ENCODE assay signal across 23 mouse cellular contexts in the genomic region with DNA sequence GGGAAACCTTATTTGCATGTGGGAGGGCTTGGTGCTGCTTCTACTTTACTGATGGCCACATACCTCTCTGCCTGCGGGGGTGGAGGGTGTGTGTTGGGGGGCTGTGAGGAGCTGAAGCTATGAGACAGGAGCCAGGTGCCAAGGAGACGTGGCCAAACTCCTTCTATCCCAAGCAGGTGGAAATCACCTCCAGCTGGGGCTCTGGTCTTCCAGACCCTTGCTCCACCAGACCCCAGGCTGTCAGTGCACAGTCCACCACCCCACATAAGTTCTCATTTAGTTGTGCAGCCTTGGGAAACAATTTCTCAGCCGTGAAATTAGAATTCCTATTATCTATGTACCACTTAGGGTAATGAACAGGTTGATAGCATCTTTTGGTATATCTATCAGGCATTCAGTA.
DNase-seq lines count a peak whose midpoint lies in the region; ATAC-seq lines count a peak whose summit lies in the region.
"Had no signal": no experiment of that assay in that cellular context is flagged by ENCODE, and none has a peak within 500 bp of the region (broad histone marks: within the 10 kb centered on the region; RNA-seq: fewer than 3 reads in every experiment).

No protein-coding gene starts in this region.

- H3K4me2 ChIP-seq in kidney, embryonic 14.5 days (replicated peaks; ENCODE audit: low read depth, low read length), result no peak overlapping the region
- H3K4me2 ChIP-seq in kidney, embryonic 16.5 days (replicated peaks; ENCODE audit: low read depth, low read length), result no peak overlapping the region
- no peak overlapping the region for H3K4me2 ChIP-seq in limb, embryonic 11.5 days (ENCODE audit: low read depth, severe bottlenecking)
- H3K4me2 ChIP-seq: embryonic facial prominence, embryonic 12.5 days; forebrain, embryonic 13.5 days had no signal

- WGBS in kidney, embryonic 14.5 days, result 68% methylated on average over 3 of the region's 3 CpGs
- WGBS in kidney, embryonic 16.5 days, result 67% methylated on average over 3 of the region's 3 CpGs
- 72% methylated on average over 3 of the region's 3 CpGs for WGBS in limb, embryonic 11.5 days
- WGBS in limb, embryonic 10.5 days, result 72% methylated on average over 3 of the region's 3 CpGs

- no peak overlapping the region for H3K9ac ChIP-seq in kidney, embryonic 14.5 days (ENCODE audit: low read depth, low read length)
- H3K9ac ChIP-seq in kidney, embryonic 16.5 days (replicated peaks; ENCODE audit: low read length), result no peak overlapping the region
- no peak overlapping the region for H3K9ac ChIP-seq in limb, embryonic 11.5 days (ENCODE audit: low read length)
- H3K9ac ChIP-seq: embryonic facial prominence, embryonic 12.5 days; forebrain, embryonic 13.5 days had no signal

- no peaks in the 10 kb centered on the region for H3K27me3 ChIP-seq in kidney, embryonic 14.5 days (ENCODE audit: control insufficient read depth, insufficient read depth, low read length)
- no peaks in the 10 kb centered on the region for H3K27me3 ChIP-seq in kidney, embryonic 16.5 days (ENCODE audit: insufficient read depth, low read length)
- no peaks in the 10 kb centered on the region for H3K27me3 ChIP-seq in limb, embryonic 11.5 days (ENCODE audit: control insufficient read depth, insufficient read depth, low read length)
- H3K27me3 ChIP-seq in limb, embryonic 10.5 days (ENCODE audit: low read depth, poor library complexity, severe bottlenecking), result no peaks in the 10 kb centered on the region
- H3K27me3 ChIP-seq: CH12.LX; embryonic facial prominence, embryonic 12.5 days; forebrain, embryonic 13.5 days; Patski had no signal

- H3K9me3 ChIP-seq in kidney, embryonic 14.5 days (ENCODE audit: control insufficient read depth, low read length), result no peaks in the 10 kb centered on the region
- no peaks in the 10 kb centered on the region for H3K9me3 ChIP-seq in kidney, embryonic 16.5 days (ENCODE audit: low read length)
- no peaks in the 10 kb centered on the region for H3K9me3 ChIP-seq in limb, embryonic 11.5 days (ENCODE audit: control insufficient read depth, low read length)
- no peaks in the 10 kb centered on the region for H3K9me3 ChIP-seq in limb, embryonic 10.5 days (replicated peaks)
- H3K9me3 ChIP-seq: embryonic facial prominence, embryonic 10.5 days; embryonic facial prominence, embryonic 12.5 days; forebrain, embryonic 13.5 days; G1E had no signal

- H3K4me3 ChIP-seq in kidney, embryonic 14.5 days (ENCODE audit: low read length), result no peak overlapping the region
- H3K4me3 ChIP-seq in kidney, embryonic 16.5 days (ENCODE audit: low read length), result no peak overlapping the region
- H3K4me3 ChIP-seq in limb, embryonic 11.5 days (ENCODE audit: low read depth, low read length), result no peak overlapping the region
- H3K4me3 ChIP-seq in limb, embryonic 10.5 days, result no peak overlapping the region
- H3K4me3 ChIP-seq: embryonic facial prominence, embryonic 10.5 days; embryonic facial prominence, embryonic 12.5 days; forebrain, embryonic 13.5 days had no signal

- H3K36me3 ChIP-seq in kidney, embryonic 14.5 days (ENCODE audit: control insufficient read depth, insufficient read depth, low read length), result no peaks in the 10 kb centered on the region
- no peaks in the 10 kb centered on the region for H3K36me3 ChIP-seq in kidney, embryonic 16.5 days (ENCODE audit: insufficient read depth, low read length)
- no peaks in the 10 kb centered on the region for H3K36me3 ChIP-seq in limb, embryonic 11.5 days (ENCODE audit: control insufficient read depth, insufficient read depth, low read length)
- H3K36me3 ChIP-seq in limb, embryonic 10.5 days, result no peaks in the 10 kb centered on the region
- H3K36me3 ChIP-seq: embryonic facial prominence, embryonic 10.5 days; embryonic facial prominence, embryonic 12.5 days; G1E had no signal

- DNase-seq in kidney, adult 11 months, result no peak
- DNase-seq in kidney, postnatal 14 days, result no peak
- DNase-seq in limb, embryonic 11.5 days (ENCODE audit: low spot score), result no peak
- no peak for DNase-seq in limb, embryonic 10.5 days (ENCODE audit: low spot score)
- DNase-seq: adrenal gland, adult 8-10 months; adrenal gland, postnatal 14 days; adrenal gland, postnatal 36 days; cerebellum, adult 11-12 months; cerebellum, adult 2 months; cerebellum, adult 9-10 months; cerebellum, postnatal 10 days; cerebellum, postnatal 25 days had no signal

- no peak overlapping the region for H3K27ac ChIP-seq in kidney, embryonic 14.5 days (ENCODE audit: low read depth, low read length)
- no peak overlapping the region for H3K27ac ChIP-seq in kidney, embryonic 16.5 days (ENCODE audit: low read length)
- no peak overlapping the region for H3K27ac ChIP-seq in limb, embryonic 11.5 days (replicated peaks; ENCODE audit: low read depth, low read length)
- no peak overlapping the region for H3K27ac ChIP-seq in limb, embryonic 10.5 days
- H3K27ac ChIP-seq: embryonic facial prominence, embryonic 10.5 days; embryonic facial prominence, embryonic 12.5 days; forebrain, embryonic 13.5 days had no signal

- no peaks in the 10 kb centered on the region for H3K4me1 ChIP-seq in kidney, embryonic 14.5 days (ENCODE audit: control insufficient read depth, insufficient read depth, low read length)
- H3K4me1 ChIP-seq in kidney, embryonic 16.5 days (ENCODE audit: insufficient read depth, low read length), result 0 out of 2 replicates have a peak, but pooled peaks cover 2% of the 10 kb centered on the region
- no peaks in the 10 kb centered on the region for H3K4me1 ChIP-seq in limb, embryonic 11.5 days (ENCODE audit: control insufficient read depth, insufficient read depth, low read length)
- 0 out of 2 replicates have a peak, but pooled peaks cover under 1% of the 10 kb centered on the region for H3K4me1 ChIP-seq in limb, embryonic 10.5 days
- H3K4me1 ChIP-seq: embryonic facial prominence, embryonic 10.5 days; embryonic facial prominence, embryonic 12.5 days; forebrain, embryonic 13.5 days had no signal

- peak; percentile 78 for ATAC-seq in kidney, embryonic 14.5 days (ENCODE audit: low FRiP score, low TSS enrichment)
- peak; percentile 65; the same call in 1 of the 2 replicates for ATAC-seq in kidney, embryonic 16.5 days (ENCODE audit: low FRiP score, low TSS enrichment)
- ATAC-seq in limb, embryonic 11.5 days (ENCODE audit: insufficient number of reproducible peaks, low FRiP score, low TSS enrichment, low read depth), result 0 out of 2 replicates have a peak, but pooled peaks have one; percentile 31
- peak; percentile 36; the same call in 1 of the 2 replicates for ATAC-seq in granulocyte monocyte progenitor cell, adult 5-6 weeks (replicated peaks; ENCODE audit: poor library complexity, severe bottlenecking)
- ATAC-seq: activated CD4-positive, CD25-positive, alpha-beta regulatory T cell, adult 4 months; CD4-positive, CD25-positive, alpha-beta regulatory T cell, adult 4 months; forebrain, embryonic 13.5 days; Patski had no signal
